ENCODE assay signal across 25 mouse cellular contexts in genomic region chr9:33011241-33011640, GRCm38 (mm10).
"Had no signal": no experiment of that assay in that cellular context is flagged by ENCODE, and none has a peak within 500 bp of the region (broad histone marks: within the 10 kb centered on the region; RNA-seq: fewer than 3 reads in every experiment).

No protein-coding gene starts in this region.

- DNase-seq: gastrocnemius, postnatal 14 days; gastrocnemius, postnatal 36 days; heart, adult 18-20 months; heart, postnatal 10 days; heart, postnatal 4 days; kidney, adult 18-20 months; kidney, adult 8-10 months; kidney, postnatal 14 days; kidney, postnatal 36 days; layer of hippocampus, adult 9-11 months; layer of hippocampus, postnatal 36 days; left cerebral cortex, postnatal 4 days; liver, embryonic 13.5 days had no signal

- H3K9me3 ChIP-seq: heart, embryonic 10.5 days; heart, embryonic 12.5 days; hindbrain, embryonic 10.5 days; hindbrain, embryonic 12.5 days; intestine, embryonic 15.5 days; limb, embryonic 13.5 days; limb, embryonic 15.5 days; liver, embryonic 13.5 days; liver, embryonic 15.5 days had no signal

- H3K4me1 ChIP-seq: heart, embryonic 10.5 days; heart, embryonic 12.5 days; hindbrain, embryonic 10.5 days; hindbrain, embryonic 12.5 days; intestine, embryonic 15.5 days; limb, embryonic 13.5 days; limb, embryonic 15.5 days; liver, embryonic 13.5 days; liver, embryonic 15.5 days had no signal

- H3K9ac ChIP-seq: heart, embryonic 12.5 days; hindbrain, embryonic 12.5 days; hindbrain, embryonic 14.5 days; intestine, embryonic 15.5 days; limb, embryonic 13.5 days; limb, embryonic 15.5 days; liver, embryonic 13.5 days; liver, embryonic 15.5 days had no signal

- H3K27ac ChIP-seq: heart, embryonic 10.5 days; hindbrain, embryonic 10.5 days; hindbrain, embryonic 12.5 days; hindbrain, embryonic 14.5 days; intestine, embryonic 15.5 days; kidney, postnatal 0 days; limb, embryonic 13.5 days; limb, embryonic 15.5 days; liver, embryonic 13.5 days; liver, embryonic 15.5 days had no signal

- H3K27me3 ChIP-seq: heart, embryonic 12.5 days; hindbrain, embryonic 12.5 days; intestine, embryonic 15.5 days; limb, embryonic 13.5 days; limb, embryonic 15.5 days; liver, embryonic 13.5 days; liver, embryonic 15.5 days had no signal

- H3K4me2 ChIP-seq: heart, embryonic 12.5 days; hindbrain, embryonic 12.5 days; hindbrain, embryonic 14.5 days; intestine, embryonic 15.5 days; limb, embryonic 13.5 days; limb, embryonic 15.5 days; liver, embryonic 13.5 days; liver, embryonic 15.5 days had no signal

- H3K4me3 ChIP-seq: heart, embryonic 10.5 days; heart, embryonic 12.5 days; hindbrain, embryonic 10.5 days; hindbrain, embryonic 12.5 days; intestine, embryonic 15.5 days; limb, embryonic 13.5 days; limb, embryonic 15.5 days; liver, embryonic 13.5 days; liver, embryonic 15.5 days had no signal

- H3K36me3 ChIP-seq: heart, embryonic 10.5 days; heart, embryonic 12.5 days; hindbrain, embryonic 10.5 days; hindbrain, embryonic 12.5 days; intestine, embryonic 15.5 days; limb, embryonic 13.5 days; limb, embryonic 15.5 days; liver, embryonic 13.5 days; liver, embryonic 15.5 days had no signal

- ATAC-seq: hindbrain, embryonic 16.5 days; intestine, embryonic 15.5 days; intestine, postnatal 0 days had no signal
